Mouse (Mus musculus) cortical plate, adult 2 months (tissue): ENCODE data around the gene Nxpe5.

Experiments used
- CTCF ChIP-seq: fragments of 200-500 bp; IDR thresholded peaks from 2 replicates; pipeline ENCODE4 v1.5.1; 2011; ENCODE audit warnings: mild to moderate bottlenecking, control low read depth, low read length; ENCODE audit not compliant: insufficient read depth; ENCODE audit errors: extremely low read depth
- POLR2A ChIP-seq: fragments of 200-500 bp; IDR thresholded peaks from 2 replicates; pipeline ENCODE4 v1.6.1; 2011; ENCODE audit warnings: mild to moderate bottlenecking, low read length, control low read depth; ENCODE audit not compliant: insufficient read depth; ENCODE audit errors: extremely low read depth

DNA sequence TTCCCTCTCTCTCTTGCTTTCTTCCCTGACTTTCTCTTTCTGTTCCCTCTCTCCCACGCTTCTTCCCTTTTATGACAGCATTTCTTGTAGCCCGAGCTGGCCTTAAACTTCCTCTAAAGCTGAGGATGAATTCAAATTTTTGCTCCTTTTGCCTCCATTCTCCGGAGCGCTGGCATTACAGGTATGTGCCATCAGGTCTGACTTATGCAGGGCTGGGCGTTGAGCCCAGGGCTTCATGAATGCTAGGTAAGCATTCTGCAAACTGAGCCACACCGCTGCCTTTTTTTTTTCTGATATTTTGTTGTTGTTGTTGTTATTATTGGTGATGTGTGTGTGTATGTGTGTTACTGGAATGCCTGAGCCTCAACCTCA is 38.5 kb downstream of the Nxpe5 start:
- TF ChIP-seq CTCF = no peak
- no peak for TF ChIP-seq POLR2A
